In the genomic region with DNA sequence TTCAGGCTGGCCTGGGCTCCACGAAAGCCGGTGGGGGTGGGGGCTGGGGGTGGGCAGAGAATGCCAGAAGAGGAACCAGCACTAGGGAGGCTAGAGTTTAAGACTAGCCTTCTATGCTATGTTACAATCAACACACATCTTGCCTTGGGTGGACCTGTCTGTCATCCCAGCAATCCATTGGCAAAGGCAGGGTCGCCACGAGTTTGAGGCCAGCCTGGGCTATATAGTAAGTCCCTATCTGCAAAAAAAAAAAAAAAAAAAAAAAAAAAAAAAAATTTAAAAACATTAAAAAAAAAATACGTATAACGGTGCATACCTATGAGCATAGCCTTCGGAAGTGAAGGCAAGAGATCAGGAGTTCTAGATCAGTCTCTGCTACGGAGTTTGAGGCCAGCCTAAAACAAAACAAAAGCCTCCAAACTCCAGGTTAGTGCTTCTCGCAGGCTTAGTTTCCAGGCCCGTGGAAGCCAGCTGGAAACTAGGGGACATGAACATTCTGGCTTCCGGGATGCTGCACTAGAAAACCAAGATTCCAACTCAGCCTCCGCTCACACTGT, we compare ENCODE assay signal across 9 mouse cellular contexts. TPM values are rescaled to one million over a fixed set of nuclear protein-coding genes. Genes with fewer than 3 reads are reported as not detected.
DNase-seq lines count a peak whose midpoint lies in the region; ATAC-seq and TF ChIP-seq lines count a peak whose summit lies in the region.
"Had no signal": no experiment of that assay in that cellular context is flagged by ENCODE, and none has a peak within 500 bp of the region (broad histone marks: within the 10 kb centered on the region; RNA-seq: fewer than 3 reads in every experiment).

No protein-coding gene starts in this region.

- peak overlapping the region; percentile 79 for H3K4me3 ChIP-seq in heart, embryonic 16.5 days (ENCODE audit: low read length)
- H3K4me3 ChIP-seq in MEL (ENCODE audit: control insufficient read depth in 1 of 2, insufficient read depth in 1 of 2, low read depth in 2 of 2, low read length in 2 of 2), result peak overlapping the region; percentile 77 to 88
- H3K4me3 ChIP-seq in hindbrain, embryonic 10.5 days, result peak overlapping the region; percentile 70
- H3K4me3 ChIP-seq in midbrain, embryonic 11.5 days (ENCODE audit: low read depth, low read length), result peak overlapping the region; percentile 77

- H3K79me2 ChIP-seq in MEL (ENCODE audit: control insufficient read depth, insufficient read depth, low read length, poor library complexity), result peaks cover 50% of the 10 kb centered on the region

- no peak for TF ChIP-seq POLR2A in MEL (IDR thresholded peaks at IDR 0.05; ENCODE audit: control insufficient read depth in 1 of 2, insufficient read depth in 1 of 2, low read depth in 1 of 2, low read length in 2 of 2, poor library complexity in 1 of 2)

- TF ChIP-seq EP300 in MEL (IDR thresholded peaks at IDR 0.05; ENCODE audit: low read depth in 1 of 2, low read length in 2 of 2), result no peak

- H3K4me2 ChIP-seq in heart, embryonic 16.5 days (ENCODE audit: low read depth, low read length), result peak overlapping the region; percentile 84
- H3K4me2 ChIP-seq in midbrain, embryonic 11.5 days, result peak overlapping the region; percentile 57

- peaks cover 42% of the 10 kb centered on the region for H3K4me1 ChIP-seq in heart, embryonic 16.5 days (ENCODE audit: control insufficient read depth, insufficient read depth, low read length)
- peaks cover 0 to 19% of the 10 kb centered on the region in 2 experiments; a peak in 3 of 4 replicates for H3K4me1 ChIP-seq in MEL (ENCODE audit: control insufficient read depth in 1 of 2, insufficient read depth in 2 of 2, low read length in 2 of 2)
- H3K4me1 ChIP-seq in hindbrain, embryonic 10.5 days (replicated peaks), result peaks cover 72% of the 10 kb centered on the region
- H3K4me1 ChIP-seq in midbrain, embryonic 11.5 days (ENCODE audit: control insufficient read depth, insufficient read depth, low read length), result peaks cover 19% of the 10 kb centered on the region

- peak overlapping the region; percentile 87 for H3K27ac ChIP-seq in heart, embryonic 16.5 days (ENCODE audit: low read length)
- peak overlapping the region; percentile 81 for H3K27ac ChIP-seq in MEL (ENCODE audit: control insufficient read depth, low read depth, low read length)
- H3K27ac ChIP-seq in hindbrain, embryonic 10.5 days, result peak overlapping the region; percentile 96
- peak overlapping the region; percentile 76 for H3K27ac ChIP-seq in midbrain, embryonic 11.5 days (ENCODE audit: low read depth, low read length)

- DNase-seq in heart, postnatal 10 days, result no peak
- DNase-seq in MEL (ENCODE audit: low read depth, low spot score), result peak; percentile 38
- no peak for DNase-seq in hindbrain, embryonic 10.5 days (ENCODE audit: low spot score)
- no peak for DNase-seq in midbrain, embryonic 11.5 days (ENCODE audit: low spot score, missing footprints)
- no peak for DNase-seq in c-Kit-positive CD71-positive TER-119-positive erythroid progenitor cells, embryonic 14.5 days (ENCODE audit: low spot score)
- no peak for DNase-seq in urinary bladder, adult 2 months (ENCODE audit: low spot score)
- DNase-seq in thymus, postnatal 14 days, result no peak

- no peaks in the 10 kb centered on the region for H3K9me3 ChIP-seq in heart, embryonic 16.5 days (replicated peaks; ENCODE audit: control insufficient read depth, low read length)
- H3K9me3 ChIP-seq in MEL (replicated peaks; ENCODE audit: insufficient read depth, low read length), result no peaks in the 10 kb centered on the region
- no peaks in the 10 kb centered on the region for H3K9me3 ChIP-seq in hindbrain, embryonic 10.5 days
- no peaks in the 10 kb centered on the region for H3K9me3 ChIP-seq in midbrain, embryonic 11.5 days (ENCODE audit: control insufficient read depth, low read length)

- ATAC-seq in heart, embryonic 16.5 days (replicated peaks; ENCODE audit: extremely low read depth, insufficient read depth, low FRiP score), result peak; percentile 2; the same call in 1 of the 2 replicates
- ATAC-seq in midbrain, embryonic 11.5 days (ENCODE audit: low FRiP score), result 0 out of 2 replicates have a peak, but pooled peaks have one; percentile 0

- intact Hi-C loops in heart, postnatal 10 days (cut with DNase I), result no loop called here

- 14% methylated on average over 12 of the region's 12 CpGs for WGBS in heart, embryonic 16.5 days
- WGBS in hindbrain, embryonic 10.5 days, result 23% methylated on average over 12 of the region's 12 CpGs
- WGBS in midbrain, embryonic 11.5 days, result 24% methylated on average over 12 of the region's 12 CpGs

- H3K9ac ChIP-seq in heart, embryonic 16.5 days (ENCODE audit: low read length), result peak overlapping the region; percentile 82
- peak overlapping the region; percentile 89 for H3K9ac ChIP-seq in MEL (ENCODE audit: control insufficient read depth, low read depth, low read length, poor library complexity, severe bottlenecking)
- H3K9ac ChIP-seq in midbrain, embryonic 11.5 days (ENCODE audit: low read length), result peak overlapping the region; percentile 85

- no peaks in the 10 kb centered on the region; the same call in 1 of the 2 replicates for H3K36me3 ChIP-seq in heart, embryonic 16.5 days (ENCODE audit: control insufficient read depth, insufficient read depth)
- H3K36me3 ChIP-seq in MEL (ENCODE audit: control insufficient read depth in 1 of 2, insufficient read depth in 2 of 2, low read length in 2 of 2), result peaks cover 0 to 18% of the 10 kb centered on the region in 2 experiments; a peak in 2 of 4 replicates
- peaks cover 39% of the 10 kb centered on the region for H3K36me3 ChIP-seq in hindbrain, embryonic 10.5 days
- H3K36me3 ChIP-seq in midbrain, embryonic 11.5 days (ENCODE audit: control insufficient read depth, insufficient read depth, low read length), result no peaks in the 10 kb centered on the region

- H3K27me3 ChIP-seq in heart, embryonic 16.5 days (ENCODE audit: control insufficient read depth, insufficient read depth, low read length), result no peaks in the 10 kb centered on the region
- H3K27me3 ChIP-seq in MEL (ENCODE audit: control insufficient read depth in 1 of 2, insufficient read depth in 2 of 2, low read length in 2 of 2), result no peaks in the 10 kb centered on the region
- no peaks in the 10 kb centered on the region for H3K27me3 ChIP-seq in hindbrain, embryonic 10.5 days (ENCODE audit: insufficient read depth, poor library complexity, severe bottlenecking)
- no peaks in the 10 kb centered on the region for H3K27me3 ChIP-seq in midbrain, embryonic 11.5 days (ENCODE audit: control insufficient read depth, insufficient read depth, low read length)

- TF ChIP-seq RAD21 in MEL (IDR thresholded peaks at IDR 0.05; ENCODE audit: low read depth, low read length), result no peak

- no peak for TF ChIP-seq CTCF in MEL (IDR thresholded peaks at IDR 0.05 in 2 of 3, conservative IDR thresholded peaks at IDR 0.05 in 1 of 3; ENCODE audit: control insufficient read depth in 1 of 3, insufficient read depth in 1 of 3, low read depth in 2 of 3, low read length in 3 of 3, poor library complexity in 1 of 3, severe bottlenecking in 1 of 3)

TF ChIP-seq in MEL, 35 proteins besides CTCF, POLR2A, EP300 and RAD21 (continues in another document):
- TF ChIP-seq ELF1 (IDR thresholded peaks at IDR 0.05; ENCODE audit: low read depth, low read length) (no peak), UBTF (IDR thresholded peaks at IDR 0.05; ENCODE audit: borderline replicate concordance, insufficient read depth, low read depth, low read length) (no peak), CHD2 (IDR thresholded peaks at IDR 0.05; ENCODE audit: low read length) (no peak), RCOR1 (IDR thresholded peaks at IDR 0.05; ENCODE audit: low read depth, low read length) (no peak), POLR2AphosphoS2 (IDR thresholded peaks at IDR 0.05; ENCODE audit: low read length) (no peak)

RNA-seq across cellular contexts. Expression of a gene that starts 1.0 kb away (rescaled TPM):
- polyA plus RNA-seq in heart, embryonic 16.5 days (2015; fragmentation: Nextera tagmentation; extraction: Ambion mirVana), result 1.1 and 2.0 TPM in 2 replicates
- total RNA-seq in heart, postnatal 10 days (2021), result under 1 TPM; 0.25 to 0.31 TPM
- 2.1 and 3.4 TPM in 2 replicates for total RNA-seq in MEL (2012; rRNA removed)
- 1 to 10 TPM in 1 of 2 experiments, not detected in 1; 3.8 TPM for polyA plus RNA-seq in MEL (2012; ENCODE audit: insufficient read depth in 1 of 2, insufficient read length in 2 of 2, low read depth in 1 of 2, low replicate concordance in 2 of 2, missing spikeins in 1 of 2)
- 4.7 and 4.8 TPM in 2 replicates for polyA plus RNA-seq in hindbrain, embryonic 10.5 days (2016; fragmentation: Nextera tagmentation; extraction: Ambion mirVana)
- polyA plus RNA-seq in midbrain, embryonic 11.5 days (2014; fragmentation: Nextera tagmentation; extraction: Ambion mirVana), result 3.4 and 4.0 TPM in 2 replicates
- 0.66 and 0.67 TPM in 2 replicates for polyA plus RNA-seq in urinary bladder, adult 2 months (2012; rRNA removed)

RNA-seq across cellular contexts. Expression of a gene that starts 1.4 kb away (rescaled TPM):
- 372 and 379 TPM in 2 replicates for polyA plus RNA-seq in heart, embryonic 16.5 days (2015; fragmentation: Nextera tagmentation; extraction: Ambion mirVana)
- total RNA-seq in heart, postnatal 10 days (2021), result 100 to 1,000 TPM; 376 to 397 TPM
- total RNA-seq in MEL (2012; rRNA removed), result 114 and 122 TPM in 2 replicates
- 10 to 100 TPM in 1 of 2 experiments, not detected in 1; 97.7 TPM for polyA plus RNA-seq in MEL (2012; ENCODE audit: insufficient read depth in 1 of 2, insufficient read length in 2 of 2, low read depth in 1 of 2, low replicate concordance in 2 of 2, missing spikeins in 1 of 2)
- 166 and 177 TPM in 2 replicates for polyA plus RNA-seq in hindbrain, embryonic 10.5 days (2016; fragmentation: Nextera tagmentation; extraction: Ambion mirVana)
- 167 and 172 TPM in 2 replicates for polyA plus RNA-seq in midbrain, embryonic 11.5 days (2014; fragmentation: Nextera tagmentation; extraction: Ambion mirVana)
- polyA plus RNA-seq in urinary bladder, adult 2 months (2012; rRNA removed), result 136 and 140 TPM in 2 replicates

RNA-seq across cellular contexts. Expression of a gene that starts 1.5 kb away (rescaled TPM):
- polyA plus RNA-seq in heart, embryonic 16.5 days (2015; fragmentation: Nextera tagmentation; extraction: Ambion mirVana), result 8.2 and 8.7 TPM in 2 replicates
- 10 to 100 TPM in 1 of 2 experiments, 1 to 10 TPM in 1; 9.1 to 10.1 TPM for total RNA-seq in heart, postnatal 10 days (2021)
- 1.2 and 8.2 TPM in 2 replicates for total RNA-seq in MEL (2012; rRNA removed)
- polyA plus RNA-seq in MEL (2012; ENCODE audit: insufficient read depth in 1 of 2, insufficient read length in 2 of 2, low read depth in 1 of 2, low replicate concordance in 2 of 2, missing spikeins in 1 of 2), result 1 to 10 TPM in 1 of 2 experiments, not detected in 1; 5.3 TPM
- 4.9 and 7.3 TPM in 2 replicates for polyA plus RNA-seq in hindbrain, embryonic 10.5 days (2016; fragmentation: Nextera tagmentation; extraction: Ambion mirVana)
- 3.2 and 3.6 TPM in 2 replicates for polyA plus RNA-seq in midbrain, embryonic 11.5 days (2014; fragmentation: Nextera tagmentation; extraction: Ambion mirVana)
- polyA plus RNA-seq in urinary bladder, adult 2 months (2012; rRNA removed), result 1.2 and 1.8 TPM in 2 replicates
- total RNA-seq: neutrophil, adult 5-6 weeks had no signal

RNA-seq across cellular contexts. Expression of a gene that starts 13.5 kb away (rescaled TPM):
- polyA plus RNA-seq in heart, embryonic 16.5 days (2015; fragmentation: Nextera tagmentation; extraction: Ambion mirVana), result 0.29 and 0.47 TPM in 2 replicates
- 1 to 10 TPM; 1.2 to 1.3 TPM for total RNA-seq in heart, postnatal 10 days (2021)
- 0.04 TPM in 1 of 2 replicates, not detected in the other for total RNA-seq in MEL (2012; rRNA removed)
- under 1 TPM in 1 of 2 experiments, not detected in 1; 0.03 TPM for polyA plus RNA-seq in MEL (2012; ENCODE audit: insufficient read depth in 1 of 2, insufficient read length in 2 of 2, low read depth in 1 of 2, low replicate concordance in 2 of 2, missing spikeins in 1 of 2)
- polyA plus RNA-seq in hindbrain, embryonic 10.5 days (2016; fragmentation: Nextera tagmentation; extraction: Ambion mirVana), result 0.44 and 0.47 TPM in 2 replicates
- polyA plus RNA-seq in midbrain, embryonic 11.5 days (2014; fragmentation: Nextera tagmentation; extraction: Ambion mirVana), result 0.31 and 0.40 TPM in 2 replicates
- 0.16 and 0.34 TPM in 2 replicates for polyA plus RNA-seq in urinary bladder, adult 2 months (2012; rRNA removed)
- total RNA-seq: neutrophil, adult 5-6 weeks had no signal
